In genomic region chr11:36072646-36073045, GRCm38 (mm10) we compare ENCODE assay signal across 24 mouse cellular contexts.
DNase-seq lines count a peak whose midpoint lies in the region; ATAC-seq and TF ChIP-seq lines count a peak whose summit lies in the region.
"Had no signal": no experiment of that assay in that cellular context is flagged by ENCODE, and none has a peak within 500 bp of the region (broad histone marks: within the 10 kb centered on the region; RNA-seq: fewer than 3 reads in every experiment).

No protein-coding gene starts in this region.

- 77% methylated on average over 5 of the region's 5 CpGs for WGBS in lung, embryonic 14.5 days

- no peaks in the 10 kb centered on the region for H3K36me3 ChIP-seq in lung, embryonic 14.5 days (ENCODE audit: insufficient read depth)
- H3K36me3 ChIP-seq: embryonic facial prominence, embryonic 13.5 days; heart, embryonic 13.5 days; limb, embryonic 13.5 days had no signal

- TF ChIP-seq POLR2A in brain, embryonic 14.5 days (IDR thresholded peaks at IDR 0.05; ENCODE audit: borderline replicate concordance, extremely low read depth, insufficient read depth, insufficient read length, poor library complexity, severe bottlenecking), result no peak

- no peaks in the 10 kb centered on the region for H3K9me3 ChIP-seq in lung, embryonic 14.5 days (ENCODE audit: low read depth, low read length)
- H3K9me3 ChIP-seq: embryonic facial prominence, embryonic 13.5 days; heart, embryonic 13.5 days; limb, embryonic 13.5 days had no signal

- ATAC-seq in frontal cortex, adult (ENCODE audit: low TSS enrichment), result peak; percentile 38
- ATAC-seq in lung, embryonic 14.5 days (ENCODE audit: insufficient read depth), result peak; percentile 28; the same call in 1 of the 2 replicates
- ATAC-seq: activated CD4-positive, CD25-positive, alpha-beta regulatory T cell, adult 4 months; inflammation-experienced regulatory T-cells, adult 6 months had no signal

- H3K4me2 ChIP-seq in lung, embryonic 14.5 days, result no peak overlapping the region
- H3K4me2 ChIP-seq: embryonic facial prominence, embryonic 13.5 days; limb, embryonic 13.5 days; liver, embryonic 11.5 days had no signal

- no peak overlapping the region for H3K9ac ChIP-seq in lung, embryonic 14.5 days
- H3K9ac ChIP-seq: embryonic facial prominence, embryonic 13.5 days; heart, embryonic 13.5 days; limb, embryonic 13.5 days had no signal

- H3K4me3 ChIP-seq in lung, embryonic 14.5 days (ENCODE audit: low read depth, low read length), result no peak overlapping the region
- H3K4me3 ChIP-seq: embryonic facial prominence, embryonic 13.5 days; gastrocnemius, adult 2 months; heart, adult 2 months; heart, embryonic 13.5 days; limb, embryonic 13.5 days; megakaryocyte, embryonic 14.5 days had no signal

- no peaks in the 10 kb centered on the region for H3K27me3 ChIP-seq in lung, embryonic 14.5 days (ENCODE audit: insufficient read depth, low read length)
- H3K27me3 ChIP-seq: embryonic facial prominence, embryonic 13.5 days; heart, embryonic 13.5 days; megakaryocyte, embryonic 14.5 days had no signal

- H3K4me1 ChIP-seq in lung, embryonic 14.5 days (ENCODE audit: insufficient read depth), result no peaks in the 10 kb centered on the region
- H3K4me1 ChIP-seq: limb, embryonic 13.5 days; megakaryocyte, embryonic 14.5 days had no signal

- H3K27ac ChIP-seq in lung, embryonic 14.5 days (ENCODE audit: low read depth), result no peak overlapping the region
- H3K27ac ChIP-seq: embryonic facial prominence, embryonic 13.5 days; gastrocnemius, adult 2 months; heart, adult 2 months; heart, embryonic 13.5 days; limb, embryonic 13.5 days had no signal

- peak; percentile 9 for DNase-seq in cerebellum, adult 11 months
- no peak for DNase-seq in cerebellum, adult 9-11 months
- no peak for DNase-seq in frontal cortex, adult 2 months (ENCODE audit: extremely low spot score in 1 of 2, low spot score in 1 of 2)
- no peak for DNase-seq in lung, embryonic 14.5 days
- no peak for DNase-seq in lung, postnatal 14 days
- DNase-seq in brain, embryonic 14.5 days (ENCODE audit: low read depth), result peak; percentile 50
- DNase-seq in urinary bladder, postnatal 4 days (ENCODE audit: low spot score in 2 of 2), result no peak
- DNase-seq: adrenal gland, adult 2 months; adrenal gland, postnatal 36 days; gastrocnemius, adult 2 months; heart, adult 2 months; kidney, adult 11 months; kidney, postnatal 14 days; lung, postnatal 4 days; spleen, adult 18-20 months; thymus, postnatal 14 days had no signal

- no peak for TF ChIP-seq CTCF in lung, embryonic 14.5 days (IDR thresholded peaks at IDR 0.05; ENCODE audit: low read depth)
- TF ChIP-seq CTCF in brain, embryonic 14.5 days (IDR thresholded peaks at IDR 0.05; ENCODE audit: borderline replicate concordance, extremely low read depth, insufficient read depth, insufficient read length), result no peak

Comparison
In these comparisons a context has a peak if more than half of its experiments do, and no peak if none do; other contexts are left out.
1. DNase-seq: peak in cerebellum, adult 11 months (single experiment) and brain, embryonic 14.5 days (single experiment); none in cerebellum, adult 9-11 months (single experiment), frontal cortex, adult 2 months (0 of 2), lung, embryonic 14.5 days (single experiment), lung, postnatal 14 days (single experiment) and urinary bladder, postnatal 4 days (0 of 2).